22 mouse cellular contexts compared by ENCODE assay signal in the genomic region with DNA sequence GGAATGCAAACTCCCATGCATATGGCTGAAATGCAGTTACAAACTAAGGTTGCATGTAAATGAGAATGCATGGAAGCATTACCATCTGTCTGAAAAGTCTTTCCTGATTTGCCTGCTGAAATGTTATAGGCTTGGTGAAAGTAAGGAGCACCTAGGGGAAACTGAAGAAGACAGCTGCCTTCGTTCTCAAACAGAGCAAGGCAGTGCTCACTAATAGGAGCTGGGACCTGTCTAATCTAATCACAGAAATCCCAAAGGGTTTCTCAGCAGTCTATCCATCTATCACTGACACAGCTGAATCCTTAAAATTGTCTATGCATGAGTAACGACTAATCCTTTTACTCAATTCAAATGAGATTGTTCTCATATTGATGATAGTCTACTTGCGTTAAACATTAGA.
DNase-seq lines count a peak whose midpoint lies in the region; ATAC-seq lines count a peak whose summit lies in the region.
"Had no signal": no experiment of that assay in that cellular context is flagged by ENCODE, and none has a peak within 500 bp of the region (broad histone marks: within the 10 kb centered on the region; RNA-seq: fewer than 3 reads in every experiment).

No protein-coding gene starts in this region.

- H3K27me3 ChIP-seq in forebrain, embryonic 14.5 days (replicated peaks; ENCODE audit: control insufficient read depth, insufficient read depth, low read length): no peaks in the 10 kb centered on the region
- no peaks in the 10 kb centered on the region for H3K27me3 ChIP-seq in forebrain, embryonic 15.5 days
- no peaks in the 10 kb centered on the region for H3K27me3 ChIP-seq in midbrain, embryonic 14.5 days (ENCODE audit: control insufficient read depth, insufficient read depth, low read length)
- H3K27me3 ChIP-seq: embryonic facial prominence, embryonic 15.5 days; heart, embryonic 15.5 days; limb, embryonic 15.5 days had no signal

- no peaks in the 10 kb centered on the region for H3K9me3 ChIP-seq in forebrain, embryonic 14.5 days (replicated peaks; ENCODE audit: control insufficient read depth, low read length)
- no peaks in the 10 kb centered on the region for H3K9me3 ChIP-seq in forebrain, embryonic 15.5 days
- no peaks in the 10 kb centered on the region for H3K9me3 ChIP-seq in midbrain, embryonic 14.5 days (ENCODE audit: control insufficient read depth, low read length)
- H3K9me3 ChIP-seq: embryonic facial prominence, embryonic 15.5 days; heart, embryonic 15.5 days; limb, embryonic 15.5 days had no signal

- H3K9ac ChIP-seq in forebrain, embryonic 14.5 days (ENCODE audit: low read length): no peak overlapping the region
- no peak overlapping the region for H3K9ac ChIP-seq in forebrain, embryonic 15.5 days (replicated peaks)
- no peak overlapping the region for H3K9ac ChIP-seq in midbrain, embryonic 14.5 days (replicated peaks; ENCODE audit: low read length)
- H3K9ac ChIP-seq: embryonic facial prominence, embryonic 15.5 days; heart, embryonic 15.5 days; limb, embryonic 15.5 days; liver, embryonic 14.5 days; lung, embryonic 14.5 days had no signal

- no peak overlapping the region for H3K27ac ChIP-seq in forebrain, embryonic 14.5 days (ENCODE audit: low read depth, low read length)
- no peak overlapping the region for H3K27ac ChIP-seq in forebrain, embryonic 15.5 days (replicated peaks)
- H3K27ac ChIP-seq in midbrain, embryonic 14.5 days (replicated peaks; ENCODE audit: low read depth, low read length): no peak overlapping the region
- H3K27ac ChIP-seq: embryonic facial prominence, embryonic 15.5 days; heart, embryonic 15.5 days; limb, embryonic 15.5 days; liver, embryonic 14.5 days had no signal

- no peak overlapping the region for H3K4me2 ChIP-seq in forebrain, embryonic 14.5 days (ENCODE audit: low read length)
- H3K4me2 ChIP-seq in forebrain, embryonic 15.5 days (replicated peaks): no peak overlapping the region
- no peak overlapping the region for H3K4me2 ChIP-seq in midbrain, embryonic 14.5 days (ENCODE audit: low read length)
- H3K4me2 ChIP-seq: embryonic facial prominence, embryonic 15.5 days; heart, embryonic 15.5 days; limb, embryonic 15.5 days; lung, embryonic 14.5 days had no signal

- 71% methylated on average over 3 of the region's 3 CpGs for WGBS in forebrain, embryonic 14.5 days
- WGBS in forebrain, embryonic 15.5 days: 65% methylated on average over 3 of the region's 3 CpGs
- 31% methylated on average over 3 of the region's 3 CpGs for WGBS in midbrain, embryonic 14.5 days

- no peaks in the 10 kb centered on the region for H3K4me1 ChIP-seq in forebrain, embryonic 14.5 days (ENCODE audit: control insufficient read depth, insufficient read depth, low read length)
- no peaks in the 10 kb centered on the region for H3K4me1 ChIP-seq in forebrain, embryonic 15.5 days
- H3K4me1 ChIP-seq in midbrain, embryonic 14.5 days (ENCODE audit: control insufficient read depth, insufficient read depth, low read length): no peaks in the 10 kb centered on the region
- H3K4me1 ChIP-seq: embryonic facial prominence, embryonic 15.5 days; heart, embryonic 15.5 days; limb, embryonic 15.5 days had no signal

- no peaks in the 10 kb centered on the region for H3K36me3 ChIP-seq in forebrain, embryonic 14.5 days (ENCODE audit: control insufficient read depth, insufficient read depth, low read length)
- H3K36me3 ChIP-seq in forebrain, embryonic 15.5 days: no peaks in the 10 kb centered on the region
- H3K36me3 ChIP-seq in midbrain, embryonic 14.5 days (ENCODE audit: control insufficient read depth, insufficient read depth, low read length): no peaks in the 10 kb centered on the region
- H3K36me3 ChIP-seq: embryonic facial prominence, embryonic 15.5 days; heart, embryonic 15.5 days; limb, embryonic 15.5 days had no signal

- H3K4me3 ChIP-seq in forebrain, embryonic 14.5 days (ENCODE audit: low read depth, low read length): no peak overlapping the region
- H3K4me3 ChIP-seq in forebrain, embryonic 15.5 days: no peak overlapping the region
- no peak overlapping the region for H3K4me3 ChIP-seq in midbrain, embryonic 14.5 days (replicated peaks; ENCODE audit: low read depth, low read length)
- H3K4me3 ChIP-seq: embryonic facial prominence, embryonic 15.5 days; heart, embryonic 15.5 days; limb, embryonic 15.5 days; myocyte had no signal

- peak; percentile 5 for DNase-seq in forebrain, embryonic 14.5 days (ENCODE audit: low spot score)
- DNase-seq in retina, postnatal 1 day: peak; percentile 1
- no peak for DNase-seq in retina, embryonic 14.5 days (ENCODE audit: low spot score)
- peak; percentile 38 for DNase-seq in midbrain, embryonic 14.5 days
- no peak for DNase-seq in lung, postnatal 36 days
- DNase-seq in yolk sac, embryonic 10.5 days (ENCODE audit: low spot score): no peak
- no peak for DNase-seq in spleen, adult 18-20 months
- DNase-seq: adrenal gland, postnatal 14 days; cerebellum, adult 9-11 months; heart, postnatal 36 days; kidney, adult 2 months; kidney, postnatal 14 days; left cerebral cortex, postnatal 4 days; lung, embryonic 14.5 days; lung, postnatal 4 days; right cerebral cortex, postnatal 14 days had no signal

- ATAC-seq in forebrain, embryonic 14.5 days: no peak
- no peak for ATAC-seq in forebrain, embryonic 15.5 days (replicated peaks)
- ATAC-seq in midbrain, embryonic 14.5 days (ENCODE audit: low FRiP score, low TSS enrichment): peak; percentile 80

Comparison
In these comparisons a context has a peak if more than half of its experiments do, and no peak if none do; other contexts are left out.
1. DNase-seq: peak in forebrain, embryonic 14.5 days (single experiment), retina, postnatal 1 day (single experiment) and midbrain, embryonic 14.5 days (single experiment); none in retina, embryonic 14.5 days (single experiment), lung, postnatal 36 days (single experiment), yolk sac, embryonic 10.5 days (single experiment) and spleen, adult 18-20 months (0 of 2).